Mouse (Mus musculus) testis, postnatal 14 days (tissue): ENCODE data around the gene Mccc2.

Source experiments
- DNase-seq: peaks from one replicate; pipeline ENCODE4 v3.0.0; 2021; ENCODE audit warnings: low spot score

The Mccc2 gene

DNA sequence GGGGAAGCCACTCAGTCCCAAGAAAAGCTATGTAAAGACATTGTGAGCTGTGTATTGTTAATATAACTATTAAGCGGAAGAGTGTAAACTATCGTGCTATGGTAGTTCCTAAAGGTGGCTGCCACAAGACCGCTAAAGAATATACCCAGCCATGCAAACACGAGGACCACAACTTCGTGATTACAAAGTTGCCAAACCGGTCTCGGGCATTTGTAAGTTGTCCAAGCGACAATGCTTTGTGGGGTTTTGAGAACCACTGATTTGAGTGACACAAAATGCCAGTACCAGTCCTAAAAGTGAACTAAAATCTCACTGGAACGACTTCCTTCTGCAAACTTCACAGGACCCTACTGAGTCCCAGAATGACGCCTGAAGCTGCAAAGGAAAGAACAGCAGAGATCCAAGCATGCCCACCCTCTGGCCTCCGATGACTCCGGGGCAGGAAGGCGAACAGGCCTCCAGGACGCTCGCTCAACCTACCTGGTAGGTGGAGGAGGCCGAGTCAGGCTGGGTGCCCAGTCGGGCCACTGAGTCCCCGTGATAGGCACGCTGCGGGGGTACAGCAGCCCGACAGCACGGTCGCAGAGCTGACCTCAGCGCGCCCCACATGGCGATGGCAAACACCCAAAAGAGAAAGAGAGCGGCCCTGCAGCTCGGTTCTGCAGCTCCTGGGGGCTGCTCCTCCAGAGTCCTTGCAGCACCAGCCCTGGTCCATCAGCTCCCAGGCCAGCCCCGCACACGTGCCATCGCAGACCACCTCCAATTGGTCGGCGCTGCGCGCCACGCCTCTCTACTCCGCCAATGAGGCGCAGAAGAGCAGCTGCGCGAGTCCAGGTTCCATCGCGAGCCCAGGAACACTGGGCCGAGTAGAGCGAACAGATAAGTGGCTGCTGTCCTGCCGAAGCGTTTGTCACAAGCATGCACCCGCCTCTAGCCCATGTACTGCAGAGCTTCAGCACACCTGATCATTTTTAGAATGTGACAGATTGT is at the start of gene Mccc2:
Gene Mccc2 (minus strand): TSS at position 734 of the 990 bp plus-strand sequence.
- DNase-seq: peak; percentile 82

DNA sequence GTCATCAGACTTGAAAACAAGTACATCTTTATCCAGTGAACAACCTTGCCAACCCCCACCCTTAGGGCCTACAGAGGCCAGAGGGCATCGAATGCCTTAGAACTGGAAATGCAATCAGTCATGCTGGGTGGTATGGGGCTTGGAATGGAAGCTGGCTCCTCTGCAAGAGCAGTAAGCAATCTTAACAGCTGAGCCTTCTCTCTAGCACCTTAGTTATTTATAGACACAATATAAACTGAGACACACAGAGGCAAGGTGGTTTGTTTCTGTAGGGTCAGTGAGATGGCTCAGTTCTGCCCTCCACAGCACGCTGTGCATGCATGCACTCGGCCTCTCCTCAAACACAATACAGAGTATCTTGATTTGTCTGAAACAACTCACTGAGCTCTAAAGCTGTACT is 48.5 kb upstream of the Mccc2 start:
- DNase-seq: no peak

DNA sequence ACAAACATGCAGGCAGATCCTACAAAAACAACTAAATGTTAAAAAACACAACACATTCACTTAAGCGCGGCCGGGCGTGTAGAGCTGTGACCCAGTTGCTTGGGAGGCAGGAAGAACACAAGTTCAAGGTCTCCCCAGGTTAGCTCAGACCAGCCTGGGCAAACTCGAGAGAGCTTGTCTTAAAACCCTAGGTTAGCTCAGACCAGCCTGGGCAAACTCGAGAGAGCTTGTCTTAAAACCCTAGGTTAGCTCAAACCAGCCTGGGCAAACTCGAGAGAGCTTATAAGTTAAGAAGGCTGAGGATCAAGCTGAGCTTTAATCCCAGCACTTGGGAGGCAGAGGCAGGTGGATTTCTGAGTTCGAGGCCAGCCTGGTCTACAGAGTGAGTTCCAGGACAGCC is 42.3 kb upstream of the Mccc2 start:
- peak; percentile 15 for DNase-seq

DNA sequence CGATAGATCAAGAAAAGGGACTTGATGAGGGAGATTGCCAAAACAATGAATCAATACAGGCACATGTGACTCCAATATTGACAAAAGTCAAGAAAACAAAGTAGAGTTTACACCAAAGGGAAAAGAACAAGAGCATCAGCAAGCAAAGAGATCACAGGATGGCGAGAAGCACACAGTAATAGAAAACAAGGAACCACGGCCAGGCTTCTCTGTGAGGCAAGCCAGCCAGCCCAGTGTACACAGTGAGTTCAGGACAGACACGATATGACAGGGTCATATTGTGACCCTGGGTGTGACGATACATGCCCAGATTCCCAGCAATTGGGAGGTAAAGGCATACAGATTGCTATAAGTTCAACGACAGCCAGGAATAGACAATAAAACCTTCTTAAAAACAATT is 10.6 kb upstream of the Mccc2 start:
- DNase-seq: no peak

DNA sequence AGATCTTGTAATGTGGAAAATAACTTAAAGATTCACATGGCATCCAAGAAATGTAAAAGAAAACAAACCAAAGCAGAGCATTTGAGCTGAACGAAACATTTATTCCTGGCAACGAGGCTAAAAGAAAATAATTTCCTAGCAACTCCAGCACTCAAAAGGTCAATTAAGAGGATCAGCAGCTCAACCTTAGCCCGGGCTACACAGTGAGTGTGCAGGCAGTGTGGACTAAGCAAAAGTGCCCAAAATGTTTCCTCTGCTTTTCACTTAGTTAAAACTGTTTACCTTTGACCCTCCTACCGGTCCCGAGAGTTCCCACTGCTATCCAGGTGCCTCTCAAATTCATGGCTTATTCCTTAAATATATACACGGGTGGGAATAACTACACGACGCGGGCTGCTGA is 1.5 kb upstream of the Mccc2 start:
- DNase-seq: no peak

DNA sequence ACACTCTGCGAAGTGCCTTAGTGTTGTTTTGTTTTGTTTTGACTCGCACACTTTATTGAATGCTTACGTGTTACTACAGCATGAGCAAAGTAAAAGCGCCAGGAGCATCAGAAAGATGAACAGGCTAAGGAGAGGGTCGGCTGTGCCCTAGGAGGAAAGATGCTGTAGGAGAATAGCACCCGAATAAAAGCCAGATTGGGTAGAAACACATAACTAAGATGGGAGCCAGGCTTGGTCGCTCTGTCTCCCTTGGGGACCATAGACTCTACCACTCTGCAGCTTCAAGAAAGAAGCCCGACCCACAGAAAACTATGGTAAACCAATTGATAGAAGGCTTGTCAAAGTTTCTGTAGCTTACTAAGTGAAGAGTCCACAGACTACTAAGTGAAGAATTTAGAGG is 498 bp upstream of the Mccc2 start:
- no peak for DNase-seq

DNA sequence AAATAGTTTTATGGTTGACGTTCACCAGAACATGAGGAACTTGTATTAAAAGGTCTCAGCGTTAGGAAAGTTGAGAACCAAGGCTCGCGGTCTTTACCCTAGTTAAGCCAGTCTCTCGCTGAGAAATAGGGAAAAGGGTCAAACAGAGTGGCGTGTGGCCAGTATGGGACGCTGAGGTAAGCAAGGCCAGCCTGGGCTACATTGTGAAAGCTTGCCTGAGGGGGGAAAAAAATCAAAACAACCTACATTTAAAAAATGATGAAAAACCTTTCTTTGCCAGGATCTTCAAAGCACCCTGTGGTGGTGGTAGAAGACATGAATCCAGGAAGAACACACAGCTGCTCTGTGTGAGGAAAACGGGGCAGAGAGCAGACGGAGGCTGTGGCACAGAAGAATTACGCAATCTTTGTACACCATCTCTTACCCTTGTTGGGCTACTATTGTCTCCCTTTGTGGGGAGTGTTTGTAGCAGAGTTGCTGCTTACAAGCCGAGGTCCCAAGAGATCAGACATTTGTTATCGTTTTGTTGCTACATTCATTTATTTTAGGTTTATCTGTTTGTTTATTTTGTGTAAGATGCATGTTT is 9.4 kb downstream of the Mccc2 start:
- no peak for DNase-seq

DNA sequence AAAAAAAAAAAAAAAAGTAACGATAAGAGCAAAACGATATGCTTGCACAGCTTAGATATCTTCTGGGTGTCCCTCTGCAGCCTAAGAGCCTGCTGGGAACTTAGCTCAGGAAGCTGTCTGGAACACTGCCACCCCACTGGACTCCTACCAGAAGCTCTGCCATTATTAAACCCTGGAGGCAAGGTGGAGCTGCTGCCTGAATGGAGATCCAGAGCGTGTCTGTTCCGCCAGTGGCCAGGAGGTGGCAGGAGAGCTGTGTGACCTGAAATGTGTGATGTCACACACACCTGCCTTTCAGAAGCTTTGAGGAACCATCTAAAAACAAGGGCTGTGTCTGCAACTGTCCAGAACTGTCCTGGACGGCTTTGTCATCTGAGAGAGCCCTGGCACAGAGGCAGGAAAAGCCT is 13.6 kb downstream of the Mccc2 start:
- DNase-seq: peak; percentile 74

DNA sequence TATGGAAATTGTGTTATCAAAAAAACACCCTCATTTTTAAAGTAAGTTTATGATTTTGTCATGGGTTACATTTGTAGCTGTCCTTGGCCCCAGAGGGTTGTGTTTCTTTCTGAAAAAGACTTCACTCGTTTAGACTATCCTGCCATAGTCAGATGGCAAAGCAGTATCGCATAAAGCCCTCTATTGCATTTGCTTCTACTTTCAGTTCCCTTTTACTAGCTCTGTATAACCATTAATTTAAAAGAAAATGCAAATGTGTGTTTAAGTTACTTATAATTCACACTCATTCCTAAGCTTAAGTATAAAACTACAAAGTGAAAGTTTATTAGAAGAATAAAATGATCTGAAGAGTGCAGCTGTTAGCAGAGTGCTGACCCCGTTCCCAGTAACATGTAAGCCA is 16.4 kb downstream of the Mccc2 start:
- no peak for DNase-seq

DNA sequence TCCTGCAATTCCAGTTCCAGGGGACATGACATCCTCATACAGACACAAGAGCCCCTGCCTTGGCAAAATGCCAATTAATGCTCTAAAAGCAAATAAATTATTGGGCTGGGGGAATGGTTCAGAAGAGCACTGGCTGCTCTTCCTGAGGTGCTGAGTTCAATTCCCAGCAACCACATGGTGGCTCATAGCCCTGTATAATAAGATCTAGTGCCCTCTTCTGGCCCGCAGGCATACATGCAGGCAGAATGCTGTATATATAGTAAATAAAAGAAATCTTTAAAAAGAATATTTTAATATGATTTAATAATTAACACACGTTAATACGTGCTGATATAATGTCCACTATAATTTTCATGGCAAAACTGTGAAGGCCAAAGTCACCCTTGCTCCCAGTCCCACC is 17.3 kb downstream of the Mccc2 start:
- no peak for DNase-seq

DNA sequence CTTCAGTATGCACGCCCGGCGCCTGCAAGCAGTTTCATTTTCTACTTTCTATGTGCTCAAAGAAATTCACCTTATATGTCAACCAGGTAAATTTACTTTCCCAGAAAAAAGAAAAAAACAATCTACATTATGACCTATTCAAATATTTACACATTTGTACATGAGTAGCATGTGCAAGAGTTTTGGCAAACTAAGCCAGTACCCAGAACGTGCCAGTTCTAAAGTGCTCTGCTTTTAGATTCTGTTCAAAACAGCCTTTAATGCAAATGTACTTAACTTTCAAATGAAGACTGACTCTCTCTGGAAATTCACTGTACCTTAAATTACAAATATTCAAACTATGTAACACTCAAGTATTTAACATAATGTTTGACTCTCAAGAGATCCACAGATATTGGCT is 25.8 kb downstream of the Mccc2 start:
- no peak for DNase-seq

DNA sequence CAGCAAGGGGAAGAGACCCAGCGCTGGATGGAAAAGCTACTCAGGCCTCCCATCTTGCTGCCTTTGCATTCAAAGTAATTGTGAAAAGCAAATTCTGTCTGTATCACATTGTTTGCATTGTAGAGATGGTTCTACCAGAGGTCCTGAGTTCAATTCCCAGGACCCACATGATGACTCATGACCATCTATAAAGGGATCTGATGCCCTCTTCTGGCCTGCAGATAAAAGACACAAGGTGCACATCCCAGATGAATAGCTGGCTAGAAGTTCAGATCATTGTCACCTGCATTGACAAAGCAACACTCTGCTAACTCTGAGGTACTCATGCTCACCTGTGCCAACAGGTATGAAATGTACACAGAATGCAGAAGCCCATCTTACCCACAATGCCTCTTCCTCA is 32.1 kb downstream of the Mccc2 start:
- DNase-seq: no peak

DNA sequence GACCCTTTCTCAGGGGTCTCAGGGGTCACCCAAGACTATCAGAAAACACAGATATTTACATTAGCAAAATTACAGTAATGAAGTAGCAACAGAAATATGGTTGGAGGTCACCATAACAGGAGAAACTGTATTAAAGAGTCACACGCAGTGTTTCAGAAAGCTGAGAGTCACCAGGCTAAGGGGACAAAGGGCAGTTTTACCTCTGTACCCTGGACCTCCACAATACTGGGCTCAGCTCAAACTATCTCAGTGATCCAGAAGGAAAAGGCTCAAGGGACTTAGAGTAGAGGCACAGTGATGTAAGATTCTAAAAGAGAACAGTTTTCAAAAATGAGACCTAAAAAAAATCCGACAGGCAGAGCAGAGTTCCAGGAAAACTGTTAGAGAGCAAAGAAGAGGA is 36.0 kb downstream of the Mccc2 start:
- no peak for DNase-seq

DNA sequence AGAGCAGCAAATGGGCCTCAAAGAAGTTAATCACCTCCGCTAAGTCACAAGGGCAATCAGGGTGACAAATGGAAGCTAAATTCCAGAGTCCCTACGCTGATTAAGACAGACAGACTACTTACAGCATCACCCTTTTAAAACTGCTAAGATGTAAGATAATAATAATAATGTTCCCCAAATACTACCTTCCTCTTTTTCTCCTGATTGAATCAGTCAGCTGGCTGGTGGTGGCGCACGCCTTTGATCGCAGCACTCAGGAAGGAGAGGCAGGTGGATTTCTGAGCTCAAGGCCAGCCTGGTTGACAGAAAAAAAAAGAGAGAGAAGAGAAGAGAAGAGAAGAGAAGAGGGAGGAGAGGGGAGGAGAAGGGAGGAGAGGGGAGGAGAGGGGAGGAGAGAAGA is 45.4 kb downstream of the Mccc2 start:
- no peak for DNase-seq

DNA sequence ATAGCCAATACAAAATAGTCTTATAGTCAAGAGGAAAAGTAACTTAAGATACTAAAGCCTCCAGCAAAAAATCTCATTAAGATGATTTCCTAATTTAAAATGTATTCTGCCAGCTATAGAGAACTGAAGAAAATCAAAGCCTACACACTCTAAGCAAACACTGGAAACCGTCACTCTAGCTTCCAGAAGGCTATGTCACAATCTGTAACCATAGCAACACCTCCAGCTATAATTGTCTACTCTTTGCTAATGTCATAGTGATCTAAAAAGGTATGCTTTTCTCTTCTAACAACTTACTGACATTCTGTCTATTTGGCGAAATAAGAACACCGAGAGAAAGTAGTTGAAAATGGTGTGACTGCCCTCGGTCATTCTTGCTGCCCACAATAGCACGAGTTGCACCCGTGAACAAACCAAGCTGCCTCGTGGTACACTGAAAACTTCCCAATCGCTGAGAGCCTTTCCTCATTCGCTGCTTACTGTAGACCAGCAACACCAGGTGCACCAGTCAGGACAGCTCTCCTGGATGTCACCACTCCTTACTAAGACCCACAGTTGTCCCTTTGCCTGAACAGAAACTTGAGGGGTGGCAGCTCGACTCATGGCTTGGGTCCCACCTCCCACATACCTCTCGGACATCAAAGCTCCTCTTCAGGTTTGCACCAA is 48.3 kb downstream of the Mccc2 start:
- no peak for DNase-seq

DNA sequence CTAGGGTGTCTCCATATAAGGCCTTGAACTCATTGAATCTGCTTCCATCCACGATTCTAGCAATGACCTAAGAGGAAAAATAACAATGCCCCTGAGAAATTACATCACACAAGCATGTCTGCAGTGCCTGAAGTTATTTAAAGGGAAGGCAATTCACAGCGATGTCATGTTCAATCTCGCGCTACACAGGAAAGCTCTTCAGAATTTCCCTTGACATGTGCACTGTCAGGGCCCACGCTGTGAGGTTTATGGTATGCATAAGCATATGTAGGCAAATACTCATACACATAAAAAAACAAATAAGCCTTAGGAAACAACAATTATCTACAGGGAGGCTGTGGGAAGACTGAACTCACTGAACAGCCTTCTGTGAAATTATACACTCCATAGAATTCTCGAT is 51.6 kb downstream of the Mccc2 start:
- DNase-seq: no peak

DNA sequence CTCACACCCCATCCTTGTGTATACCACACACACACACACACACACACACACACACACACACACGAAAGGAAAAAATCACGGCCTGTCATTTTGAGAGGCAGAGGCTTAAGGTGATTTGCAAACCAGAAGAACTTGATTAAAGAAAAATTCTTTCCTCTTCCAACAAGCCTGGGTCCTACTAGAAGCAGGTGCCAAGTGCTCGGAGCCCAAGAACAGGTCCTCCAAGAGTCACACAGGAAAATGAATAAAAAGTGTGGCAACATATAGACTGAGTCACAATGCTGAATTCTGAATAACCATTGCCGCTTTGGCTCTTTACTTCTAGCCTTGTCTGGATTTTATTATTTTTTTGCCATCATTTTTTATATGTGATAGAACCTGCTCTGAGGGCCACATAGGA is 53.8 kb downstream of the Mccc2 start:
- DNase-seq: no peak

DNA sequence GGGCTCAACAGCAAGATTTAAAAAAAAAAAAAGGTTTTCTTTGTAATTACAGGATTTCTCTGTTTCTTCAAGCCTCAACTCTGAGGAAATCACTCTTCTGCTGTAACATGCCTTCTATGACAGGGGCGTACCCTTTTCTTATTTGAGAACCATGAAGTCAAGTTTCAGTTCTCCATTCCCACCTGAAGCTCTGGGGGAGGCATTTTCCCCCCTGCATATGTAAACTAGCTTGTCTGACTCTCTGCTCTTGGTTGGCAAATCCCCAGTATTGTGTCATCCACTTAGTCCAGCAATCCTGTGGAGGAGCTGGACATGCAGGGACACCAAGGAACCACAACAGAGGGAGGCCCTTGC is 59.9 kb downstream of the Mccc2 start:
- DNase-seq: no peak

DNA sequence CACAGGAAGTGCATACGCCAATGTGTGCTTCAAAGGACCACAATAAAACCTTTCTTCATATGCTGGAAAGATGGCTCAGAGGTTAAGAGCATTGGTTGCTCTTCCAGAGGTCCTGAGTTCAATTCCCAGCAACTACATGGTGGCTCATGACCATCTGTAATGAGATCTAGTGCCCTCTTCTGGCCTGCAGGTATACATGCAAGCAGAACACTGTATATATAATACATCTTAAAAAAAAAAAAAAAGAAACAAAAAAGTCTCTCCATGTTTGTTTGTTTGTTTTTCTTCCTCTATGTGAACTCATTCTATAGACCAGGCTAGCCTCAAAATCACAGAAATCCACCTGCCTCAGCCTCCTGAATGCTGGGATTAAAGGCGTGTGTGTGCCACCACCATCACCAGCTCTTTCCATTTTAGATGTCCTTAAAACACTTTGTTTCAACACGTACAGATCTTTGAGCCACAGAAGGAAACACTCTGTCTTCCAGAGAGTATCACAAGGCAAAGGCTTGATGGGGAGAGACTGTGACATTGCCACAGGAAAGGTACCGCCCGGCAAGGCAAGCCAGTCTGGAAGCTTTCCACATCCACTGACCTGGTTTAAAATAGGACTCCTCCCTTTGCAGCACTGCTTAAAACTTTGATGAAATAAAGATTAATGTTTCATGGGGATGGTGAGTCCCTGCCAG is 60.4 kb downstream of the Mccc2 start:
- DNase-seq: no peak

DNA sequence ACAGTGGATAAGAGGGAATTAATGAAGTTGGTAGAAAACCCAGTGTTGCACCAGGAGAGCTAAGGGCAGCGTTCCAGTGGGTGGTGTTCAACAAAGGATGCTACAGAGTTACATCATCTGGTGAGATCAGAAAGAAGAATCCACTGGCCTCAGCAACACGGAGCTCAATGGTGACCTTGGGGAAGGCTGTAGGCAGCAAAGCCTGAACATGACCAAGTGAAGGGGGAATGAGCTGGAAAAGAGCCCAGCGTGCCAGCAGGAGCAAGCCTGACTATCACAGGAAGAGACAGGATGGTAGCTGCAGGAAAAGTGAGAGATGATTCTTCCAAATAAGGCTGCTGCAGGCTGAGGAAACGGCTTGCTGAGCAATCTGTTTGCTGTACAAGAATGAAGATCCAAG is 68.0 kb downstream of the Mccc2 start:
- no peak for DNase-seq

DNA sequence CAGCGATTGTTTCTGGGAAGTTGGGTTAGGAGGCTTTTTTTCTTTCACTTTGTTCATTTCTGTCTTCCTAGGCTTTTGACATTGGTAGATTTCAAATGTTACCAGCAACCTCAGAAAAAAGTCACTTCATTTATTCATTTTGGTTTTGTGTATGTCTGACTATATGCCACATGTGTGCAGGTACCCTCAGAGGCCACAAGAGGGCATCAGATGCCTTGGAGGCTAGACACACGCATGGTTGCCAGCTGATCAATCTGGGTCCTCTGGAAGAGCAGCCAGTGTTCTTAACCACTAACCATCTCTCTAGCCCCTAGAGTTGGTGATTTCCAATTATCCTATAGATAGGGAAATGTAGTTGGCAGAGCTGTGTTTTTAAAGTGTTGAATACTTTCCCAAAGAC is 71.9 kb downstream of the Mccc2 start:
- DNase-seq: no peak

DNA sequence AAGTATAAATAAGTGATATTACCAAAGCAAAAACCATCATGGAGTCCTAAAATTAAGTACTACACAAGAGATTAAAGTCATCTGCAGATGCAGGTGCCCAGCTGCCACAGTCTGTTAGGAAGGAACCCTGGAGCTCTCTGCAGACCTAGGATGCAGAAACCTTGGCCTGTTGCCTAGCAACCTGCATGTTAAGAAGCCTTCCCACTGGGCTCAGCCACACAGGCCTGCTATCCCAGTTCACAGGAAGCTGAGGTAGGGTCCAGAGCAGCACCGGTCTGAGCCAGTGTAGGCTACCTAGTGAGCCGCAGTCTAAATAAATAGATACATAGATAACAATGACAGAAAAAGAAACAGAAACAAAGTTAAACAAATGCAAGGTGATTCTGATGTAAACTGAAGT is 74.8 kb downstream of the Mccc2 start:
- peak; percentile 53 for DNase-seq

DNA sequence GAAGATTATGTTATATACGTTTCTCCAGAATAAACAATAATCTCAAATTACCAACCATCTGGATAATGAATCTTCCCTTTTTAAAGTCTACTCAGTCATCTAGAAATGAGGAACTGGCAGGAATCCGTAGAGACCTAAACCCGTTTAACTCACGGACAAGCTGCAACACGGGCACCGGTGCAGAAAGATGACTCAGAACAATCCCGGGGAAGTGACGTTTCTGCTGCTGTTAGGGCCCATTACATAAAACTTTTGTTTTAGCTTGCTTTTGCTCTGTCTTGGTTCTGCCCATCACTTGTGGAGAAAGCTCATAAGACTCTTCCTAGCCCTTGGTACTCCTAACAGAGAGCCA is 76.1 kb downstream of the Mccc2 start:
- no peak for DNase-seq
